Mouse (Mus musculus) lung, postnatal 0 days (tissue): Measurements from ENCODE around the gene Arhgef1.

ENCODE experiments used
- CTCF ChIP-seq: IDR thresholded peaks from 2 replicates; pipeline ENCODE4 v1.5.1; 2016; ENCODE audit warnings: antibody characterized with exemption, mild to moderate bottlenecking
- EP300 ChIP-seq: IDR thresholded peaks from 2 replicates; pipeline ENCODE4 v1.6.1; 2016; ENCODE audit warnings: antibody characterized with exemption, mild to moderate bottlenecking, control low read depth

DNA sequence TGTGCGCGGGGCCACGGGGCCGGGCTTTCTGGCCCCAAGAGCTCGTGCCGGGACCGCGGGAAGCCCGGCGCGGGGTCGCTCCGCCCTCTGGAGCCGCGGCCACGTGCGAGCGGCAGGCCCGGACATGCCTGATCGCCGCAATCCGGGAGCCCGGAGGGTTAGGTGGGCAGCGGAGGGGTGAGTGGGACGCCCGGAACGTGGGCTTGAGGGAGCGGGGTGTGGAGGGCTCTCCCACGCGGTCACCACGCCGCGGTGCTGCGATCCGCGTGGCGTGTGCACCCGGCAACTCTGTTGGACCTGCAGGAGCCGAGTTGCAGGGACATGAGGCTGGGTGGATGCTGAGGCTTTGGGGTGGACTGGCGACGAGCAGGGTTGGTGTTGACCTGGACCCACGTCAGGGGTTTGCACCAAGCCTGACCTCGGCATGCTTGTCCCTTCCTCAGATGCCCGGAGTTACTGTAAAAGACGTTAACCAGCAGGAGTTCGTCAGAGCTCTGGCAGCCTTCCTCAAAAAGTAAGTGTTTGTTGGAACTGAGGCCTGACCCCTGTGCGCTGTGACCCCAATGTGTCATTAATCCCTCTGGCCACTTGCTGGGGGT lies 17.9 kb upstream of the Arhgef1 start:
- 0 out of 2 replicates have a peak, but pooled peaks have one; percentile 2 for TF ChIP-seq CTCF
- no peak for TF ChIP-seq EP300
